Mouse (Mus musculus): Measurements from ENCODE around the gene Slc1a1. TPM values are rescaled to one million over a fixed set of nuclear protein-coding genes. Genes with fewer than 3 reads are reported as not detected.

The Slc1a1 gene
- polyA plus RNA-seq (2015; fragmentation: Nextera tagmentation; extraction: Ambion mirVana) = 4.9 and 5.6 TPM in 2 replicates

- no peaks in the 10 kb centered on the region; the same call in 1 of the 2 replicates for H3K4me1 ChIP-seq (ENCODE audit: control insufficient read depth, insufficient read depth, low read length)
- H3K9me3 ChIP-seq (replicated peaks; ENCODE audit: control insufficient read depth, low read length) = 0 out of 2 replicates have a peak, but pooled peaks cover 6% of the 10 kb centered on the region
- no peak within 1 kb of the TSS for H3K27ac ChIP-seq (ENCODE audit: low read length)
- H3K4me2 ChIP-seq (ENCODE audit: low read depth, low read length) = peak within 1 kb of the TSS; percentile 98
- ATAC-seq (replicated peaks; ENCODE audit: extremely low read depth, insufficient read depth, low FRiP score) = peak; percentile 56; the same call in 1 of the 2 replicates
- WGBS = under 1% methylated on average over 68 of the region's 68 CpGs
- H3K36me3 ChIP-seq (ENCODE audit: control insufficient read depth, insufficient read depth) = no peaks in the 10 kb centered on the region
- H3K9ac ChIP-seq (ENCODE audit: low read length) = peak within 1 kb of the TSS; percentile 73
- H3K27me3 ChIP-seq (ENCODE audit: control insufficient read depth, insufficient read depth, low read length) = peaks cover 15% of the 10 kb centered on the region
- H3K4me3 ChIP-seq (ENCODE audit: low read length) = peak within 1 kb of the TSS; percentile 74
Observed at GRCm38 (mm10) chr19:28834798-28835499, at the start of gene Slc1a1. TSS of gene Slc1a1 (plus strand) at chr19:28835049.

- Histone ChIP-seq H3K36me3 (ENCODE audit: control insufficient read depth, insufficient read depth) (no peaks in the 10 kb centered on the region), H3K27ac (ENCODE audit: low read length) (no peak overlapping the region), H3K4me3 (ENCODE audit: low read length) (no peak overlapping the region), H3K9ac (ENCODE audit: low read length) (no peak overlapping the region), H3K27me3 (ENCODE audit: control insufficient read depth, insufficient read depth, low read length) (no peaks in the 10 kb centered on the region), H3K4me2 (ENCODE audit: low read depth, low read length) (no peak overlapping the region), H3K4me1 (ENCODE audit: control insufficient read depth, insufficient read depth, low read length) (peaks cover 6% of the 10 kb centered on the region), H3K9me3 (replicated peaks; ENCODE audit: control insufficient read depth, low read length) (no peaks in the 10 kb centered on the region)
- WGBS = 43% methylated on average over 1 of the region's 1 CpGs
- no peak for ATAC-seq (replicated peaks; ENCODE audit: extremely low read depth, insufficient read depth, low FRiP score)
Observed at GRCm38 (mm10) chr19:28790196-28790595, 44.7 kb upstream of the Slc1a1 start.

DNA sequence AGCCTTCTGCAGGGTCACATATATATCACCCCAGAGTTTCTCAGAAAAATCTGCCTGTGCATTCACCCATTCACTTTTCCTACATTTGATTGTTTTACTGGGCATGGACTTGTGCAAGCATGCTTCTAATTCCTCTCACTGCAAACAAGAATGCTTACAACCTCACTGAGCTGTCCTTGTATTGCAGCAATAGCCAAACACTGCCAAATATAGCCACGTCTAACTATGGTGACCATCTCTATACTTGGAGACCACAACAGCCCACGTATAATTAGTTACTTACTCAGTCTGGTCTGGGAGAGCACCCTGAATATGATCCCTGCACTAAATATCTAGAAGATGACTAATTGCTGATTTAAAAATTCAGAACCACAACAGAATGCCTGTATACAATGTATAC is 41.5 kb upstream of the Slc1a1 start:
- no peaks in the 10 kb centered on the region for H3K36me3 ChIP-seq (ENCODE audit: control insufficient read depth, insufficient read depth)
- no peaks in the 10 kb centered on the region for H3K27me3 ChIP-seq (ENCODE audit: control insufficient read depth, insufficient read depth, low read length)
- no peaks in the 10 kb centered on the region for H3K9me3 ChIP-seq (replicated peaks; ENCODE audit: control insufficient read depth, low read length)
- no peak overlapping the region for H3K9ac ChIP-seq (ENCODE audit: low read length)
- peak overlapping the region; percentile 74 for H3K27ac ChIP-seq (ENCODE audit: low read length)
- peak; percentile 81 for ATAC-seq (replicated peaks; ENCODE audit: extremely low read depth, insufficient read depth, low FRiP score)
- H3K4me3 ChIP-seq (ENCODE audit: low read length) = no peak overlapping the region
- H3K4me2 ChIP-seq (ENCODE audit: low read depth, low read length) = no peak overlapping the region
- H3K4me1 ChIP-seq (ENCODE audit: control insufficient read depth, insufficient read depth, low read length) = peaks cover 6% of the 10 kb centered on the region
- WGBS = 23% methylated on average over 2 of the region's 2 CpGs

DNA sequence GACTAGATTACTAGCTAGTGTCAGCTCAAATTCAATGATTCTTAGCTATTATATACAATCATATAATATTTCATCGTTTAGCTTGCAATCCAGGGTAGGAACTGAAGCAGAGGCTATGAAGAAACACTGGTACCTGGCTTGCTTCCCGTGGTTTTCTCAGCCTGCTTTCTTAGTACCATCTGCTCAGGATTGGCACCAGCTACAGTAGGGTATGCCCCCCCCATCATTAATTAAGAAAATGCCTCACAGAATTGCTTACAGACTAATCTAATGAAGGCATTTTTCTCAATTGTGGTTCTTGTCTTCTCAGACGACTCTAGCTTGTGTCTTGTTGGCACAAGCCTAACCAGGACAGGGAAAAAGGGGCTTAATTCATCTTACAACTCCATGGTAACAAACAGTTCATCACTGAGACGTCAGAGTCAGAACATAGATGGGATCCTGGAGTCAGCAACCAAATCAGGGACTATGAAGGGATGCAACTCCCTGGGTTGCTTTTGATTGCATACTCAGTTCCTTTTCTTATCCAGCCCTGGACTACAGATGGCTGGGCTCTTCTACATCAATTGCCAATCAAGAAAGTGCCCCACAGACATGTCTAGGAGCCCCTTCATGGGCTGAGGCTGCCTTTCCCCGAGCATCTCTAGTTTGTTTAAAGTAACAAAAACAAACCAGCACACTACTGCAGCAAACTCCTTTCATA is 38.6 kb upstream of the Slc1a1 start:
- WGBS = 73% methylated on average over 5 of the region's 5 CpGs
- no peak overlapping the region for H3K9ac ChIP-seq (ENCODE audit: low read length)

GRCm38 (mm10) chr19:28796966-28797365 is 37.9 kb upstream of the Slc1a1 start:
- no peak for ATAC-seq (replicated peaks; ENCODE audit: extremely low read depth, insufficient read depth, low FRiP score)
- Histone ChIP-seq H3K36me3 (ENCODE audit: control insufficient read depth, insufficient read depth) (no peaks in the 10 kb centered on the region), H3K4me3 (ENCODE audit: low read length) (no peak overlapping the region), H3K9ac (ENCODE audit: low read length) (no peak overlapping the region), H3K9me3 (replicated peaks; ENCODE audit: control insufficient read depth, low read length) (no peaks in the 10 kb centered on the region), H3K27ac (ENCODE audit: low read length) (no peak overlapping the region), H3K27me3 (ENCODE audit: control insufficient read depth, insufficient read depth, low read length) (no peaks in the 10 kb centered on the region), H3K4me2 (ENCODE audit: low read depth, low read length) (no peak overlapping the region), H3K4me1 (ENCODE audit: control insufficient read depth, insufficient read depth, low read length) (peaks cover 8% of the 10 kb centered on the region)
- 77% methylated on average over 1 of the region's 1 CpGs for WGBS

More for the DNA sequence above, 38.6 kb upstream of the Slc1a1 start:
- Histone ChIP-seq H3K9me3 (replicated peaks; ENCODE audit: control insufficient read depth, low read length) (no peaks in the 10 kb centered on the region), H3K4me3 (ENCODE audit: low read length) (no peak overlapping the region), H3K27me3 (ENCODE audit: control insufficient read depth, insufficient read depth, low read length) (no peaks in the 10 kb centered on the region), H3K4me1 (ENCODE audit: control insufficient read depth, insufficient read depth, low read length) (peaks cover 8% of the 10 kb centered on the region), H3K36me3 (ENCODE audit: control insufficient read depth, insufficient read depth) (no peaks in the 10 kb centered on the region), H3K4me2 (ENCODE audit: low read depth, low read length) (no peak overlapping the region), H3K27ac (ENCODE audit: low read length) (no peak overlapping the region)
- no peak for ATAC-seq (replicated peaks; ENCODE audit: extremely low read depth, insufficient read depth, low FRiP score)

GRCm38 (mm10) chr19:28797611-28798010 is 37.2 kb upstream of the Slc1a1 start:
- Histone ChIP-seq H3K4me3 (ENCODE audit: low read length) (no peak overlapping the region), H3K9ac (ENCODE audit: low read length) (no peak overlapping the region), H3K4me1 (ENCODE audit: control insufficient read depth, insufficient read depth, low read length) (peaks cover 8% of the 10 kb centered on the region), H3K36me3 (ENCODE audit: control insufficient read depth, insufficient read depth) (no peaks in the 10 kb centered on the region), H3K27me3 (ENCODE audit: control insufficient read depth, insufficient read depth, low read length) (no peaks in the 10 kb centered on the region), H3K9me3 (replicated peaks; ENCODE audit: control insufficient read depth, low read length) (no peaks in the 10 kb centered on the region), H3K27ac (ENCODE audit: low read length) (no peak overlapping the region), H3K4me2 (ENCODE audit: low read depth, low read length) (no peak overlapping the region)
- WGBS = 84% methylated on average over 6 of the region's 6 CpGs
- ATAC-seq (replicated peaks; ENCODE audit: extremely low read depth, insufficient read depth, low FRiP score) = no peak

DNA sequence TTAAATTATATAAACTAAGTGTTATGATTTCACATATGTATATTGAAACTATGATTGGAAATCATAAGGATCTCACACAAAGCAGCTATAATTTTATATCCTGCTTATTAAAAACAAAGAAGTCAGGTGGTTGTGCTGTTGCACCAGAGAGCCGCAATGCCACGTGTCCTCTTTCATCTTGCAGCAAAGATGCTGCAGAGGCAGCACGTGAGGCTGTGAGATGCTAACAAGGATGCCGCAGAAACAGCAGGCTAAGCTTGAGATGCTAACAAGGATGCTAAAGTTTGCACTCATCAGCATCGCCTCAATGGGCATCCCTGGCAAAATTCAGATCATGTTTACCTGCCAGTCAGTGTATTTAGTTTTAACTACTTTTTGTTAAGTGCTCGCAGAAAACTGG is 34.4 kb upstream of the Slc1a1 start:
- Histone ChIP-seq H3K9ac (ENCODE audit: low read length) (no peak overlapping the region), H3K27me3 (ENCODE audit: control insufficient read depth, insufficient read depth, low read length) (no peaks in the 10 kb centered on the region), H3K4me2 (ENCODE audit: low read depth, low read length) (no peak overlapping the region), H3K4me3 (ENCODE audit: low read length) (no peak overlapping the region), H3K36me3 (ENCODE audit: control insufficient read depth, insufficient read depth) (no peaks in the 10 kb centered on the region), H3K27ac (ENCODE audit: low read length) (no peak overlapping the region), H3K9me3 (replicated peaks; ENCODE audit: control insufficient read depth, low read length) (no peaks in the 10 kb centered on the region), H3K4me1 (ENCODE audit: control insufficient read depth, insufficient read depth, low read length) (peaks cover 2% of the 10 kb centered on the region)
- WGBS = 54% methylated on average over 6 of the region's 6 CpGs
- ATAC-seq (replicated peaks; ENCODE audit: extremely low read depth, insufficient read depth, low FRiP score) = no peak

GRCm38 (mm10) chr19:28806276-28806675 is 28.6 kb upstream of the Slc1a1 start:
- H3K4me1 ChIP-seq (ENCODE audit: control insufficient read depth, insufficient read depth, low read length) = peaks cover 5% of the 10 kb centered on the region; the same call in 1 of the 2 replicates

GRCm38 (mm10) chr19:28806821-28807496 is 27.9 kb upstream of the Slc1a1 start:
- peaks cover 5% of the 10 kb centered on the region; the same call in 1 of the 2 replicates for H3K4me1 ChIP-seq (ENCODE audit: control insufficient read depth, insufficient read depth, low read length)
- H3K4me3 ChIP-seq (ENCODE audit: low read length) = no peak overlapping the region
- no peak overlapping the region for H3K4me2 ChIP-seq (ENCODE audit: low read depth, low read length)
- no peaks in the 10 kb centered on the region for H3K27me3 ChIP-seq (ENCODE audit: control insufficient read depth, insufficient read depth, low read length)
- no peaks in the 10 kb centered on the region for H3K9me3 ChIP-seq (replicated peaks; ENCODE audit: control insufficient read depth, low read length)
- no peak for ATAC-seq (replicated peaks; ENCODE audit: extremely low read depth, insufficient read depth, low FRiP score)
- H3K27ac ChIP-seq (ENCODE audit: low read length) = no peak overlapping the region
- no peak overlapping the region for H3K9ac ChIP-seq (ENCODE audit: low read length)
- H3K36me3 ChIP-seq (ENCODE audit: control insufficient read depth, insufficient read depth) = no peaks in the 10 kb centered on the region
- 88% methylated on average over 11 of the region's 11 CpGs for WGBS

More at GRCm38 (mm10) chr19:28806276-28806675, 28.6 kb upstream of the Slc1a1 start:
- 83% methylated on average over 6 of the region's 6 CpGs for WGBS
- ATAC-seq (replicated peaks; ENCODE audit: extremely low read depth, insufficient read depth, low FRiP score) = no peak
- Histone ChIP-seq H3K4me2 (ENCODE audit: low read depth, low read length) (no peak overlapping the region), H3K9ac (ENCODE audit: low read length) (no peak overlapping the region), H3K4me3 (ENCODE audit: low read length) (no peak overlapping the region), H3K36me3 (ENCODE audit: control insufficient read depth, insufficient read depth) (no peaks in the 10 kb centered on the region), H3K27me3 (ENCODE audit: control insufficient read depth, insufficient read depth, low read length) (no peaks in the 10 kb centered on the region), H3K27ac (ENCODE audit: low read length) (no peak overlapping the region), H3K9me3 (replicated peaks; ENCODE audit: control insufficient read depth, low read length) (no peaks in the 10 kb centered on the region)
